Mouse (Mus musculus) heart, embryonic 14.5 days (tissue): ENCODE measurements around the gene P2rx1. TPM values are rescaled to one million over a fixed set of nuclear protein-coding genes. Genes with fewer than 3 reads are reported as not detected.

Source experiments
- ATAC-seq: fragments of 200-750 bp; cut with Nextera tagmentation; 2 replicates; pipeline ENCODE4 v1.8.0; 2017; ENCODE audit warnings: low read depth, moderate TSS enrichment; ENCODE audit not compliant: insufficient number of reproducible peaks, insufficient read depth, low FRiP score
- H3K27ac ChIP-seq, 2 experiments: fragments of 200-500 bp in 1 of 2; fragments of 300-500 bp in 1 of 2; sonication (generic) in 1 of 2; replicated peaks in 1 of 2; 2 replicates each; pipeline ENCODE4 v1.5.1; 2012 to 2014; ENCODE audit warnings: low read depth in 2 of 2, low read length in 2 of 2, control low read depth in 1 of 2, mild to moderate bottlenecking in 1 of 2, mixed read lengths in 1 of 2; ENCODE audit not compliant: control insufficient read depth in 1 of 2, insufficient read depth in 1 of 2
- H3K27me3 ChIP-seq: fragments of 300-500 bp; sonication (generic); 2 replicates; pipeline ENCODE4 v1.6.1; 2014; ENCODE audit warnings: mild to moderate bottlenecking, low read length, control low read depth; ENCODE audit not compliant: control insufficient read depth, insufficient read depth
- H3K36me3 ChIP-seq: fragments of 300-500 bp; sonication (generic); 2 replicates; pipeline ENCODE4 v1.6.1; 2014; ENCODE audit warnings: mild to moderate bottlenecking, control low read depth, low read length, mixed read lengths; ENCODE audit not compliant: control insufficient read depth, insufficient read depth
- H3K4me1 ChIP-seq, 2 experiments: fragments of 200-500 bp in 1 of 2; fragments of 300-500 bp in 1 of 2; sonication (generic) in 1 of 2; 2 replicates each; pipeline ENCODE4 v1.6.1; 2012 to 2014; ENCODE audit warnings: low read length in 2 of 2, control low read depth in 1 of 2, mixed read lengths in 1 of 2; ENCODE audit not compliant: control insufficient read depth in 2 of 2, insufficient read depth in 2 of 2
- H3K4me2 ChIP-seq: fragments of 300-500 bp; sonication (generic); 2 replicates; pipeline ENCODE4 v1.6.1; 2014; ENCODE audit warnings: mild to moderate bottlenecking, low read length
- H3K4me3 ChIP-seq, 2 experiments: fragments of 200-500 bp in 1 of 2; fragments of 300-500 bp in 1 of 2; sonication (generic) in 1 of 2; 2 replicates each; pipeline ENCODE4 v1.5.1; 2012 to 2014; ENCODE audit warnings: low read length in 2 of 2, mild to moderate bottlenecking in 2 of 2, control low read depth in 1 of 2, low read depth in 1 of 2, moderate library complexity in 1 of 2; ENCODE audit not compliant: control insufficient read depth in 1 of 2, insufficient read depth in 1 of 2
- H3K9ac ChIP-seq: fragments of 300-500 bp; sonication (generic); 2 replicates; pipeline ENCODE4 v1.6.1; 2014; ENCODE audit warnings: mild to moderate bottlenecking, low read length
- H3K9me3 ChIP-seq: fragments of 300-500 bp; sonication (generic); 2 replicates; pipeline ENCODE4 v1.6.1; 2016; ENCODE audit warnings: low read length, control low read depth; ENCODE audit not compliant: control insufficient read depth
- WGBS: fragments of 180-500 bp; shearing (Covaris S2); extraction: QIAGEN DNeasy Blood & Tissue Kit; methylation state at CpG from one replicate; pipeline ENCODE4 v1.1.7; 2014; 5-methylcytosine and 5-hydroxymethylcytosine counted together
- polyA plus RNA-seq: library from polyadenylated mRNA; unstranded; fragments of >200 nt; fragmentation: Nextera tagmentation; extraction: Ambion mirVana; gene quantifications from 2 replicates; pipeline ENCODE4 v1.2.1, GENCODE M21; 2014

P2rx1 gene
- polyA plus RNA-seq = 1.4 and 1.5 TPM in 2 replicates

DNA sequence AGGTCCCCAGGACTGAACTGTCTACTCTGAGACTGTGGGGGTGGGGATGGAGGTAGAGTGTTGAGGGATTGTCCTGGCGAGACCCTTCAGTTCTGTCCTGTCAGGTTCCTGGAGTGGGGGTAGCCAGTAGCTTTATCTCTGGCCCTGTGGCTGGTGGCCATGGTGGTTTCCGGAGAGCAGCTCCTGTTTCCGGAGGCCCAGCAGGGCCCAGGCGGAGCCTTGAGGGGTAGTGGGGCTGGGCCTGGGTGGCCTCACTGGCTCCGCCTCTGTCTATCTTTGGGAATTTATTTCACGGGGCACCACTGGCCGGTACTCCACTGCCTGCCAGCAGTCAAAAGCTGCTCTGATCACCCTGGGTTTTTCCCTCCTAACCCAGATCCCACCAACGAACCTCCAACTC is at the start of gene P2rx1:
P2rx1 (plus strand) TSS at position 333 of the 400 bp plus-strand sequence.
- H3K4me2 ChIP-seq = no peak within 1 kb of the TSS
- H3K27me3 ChIP-seq = no peaks in the 10 kb centered on the region
- H3K36me3 ChIP-seq = no peaks in the 10 kb centered on the region
- peak; percentile 68 for ATAC-seq
- no peaks in the 10 kb centered on the region for H3K9me3 ChIP-seq
- peaks cover 22 to 25% of the 10 kb centered on the region in 2 experiments for H3K4me1 ChIP-seq
- WGBS = 25% methylated on average over 8 of the region's 8 CpGs
- peak within 1 kb of the TSS in 1 of 2 experiments; percentile 27; a peak in 1 of 4 replicates for H3K27ac ChIP-seq
- H3K4me3 ChIP-seq = no peak within 1 kb of the TSS
- no peak within 1 kb of the TSS for H3K9ac ChIP-seq

DNA sequence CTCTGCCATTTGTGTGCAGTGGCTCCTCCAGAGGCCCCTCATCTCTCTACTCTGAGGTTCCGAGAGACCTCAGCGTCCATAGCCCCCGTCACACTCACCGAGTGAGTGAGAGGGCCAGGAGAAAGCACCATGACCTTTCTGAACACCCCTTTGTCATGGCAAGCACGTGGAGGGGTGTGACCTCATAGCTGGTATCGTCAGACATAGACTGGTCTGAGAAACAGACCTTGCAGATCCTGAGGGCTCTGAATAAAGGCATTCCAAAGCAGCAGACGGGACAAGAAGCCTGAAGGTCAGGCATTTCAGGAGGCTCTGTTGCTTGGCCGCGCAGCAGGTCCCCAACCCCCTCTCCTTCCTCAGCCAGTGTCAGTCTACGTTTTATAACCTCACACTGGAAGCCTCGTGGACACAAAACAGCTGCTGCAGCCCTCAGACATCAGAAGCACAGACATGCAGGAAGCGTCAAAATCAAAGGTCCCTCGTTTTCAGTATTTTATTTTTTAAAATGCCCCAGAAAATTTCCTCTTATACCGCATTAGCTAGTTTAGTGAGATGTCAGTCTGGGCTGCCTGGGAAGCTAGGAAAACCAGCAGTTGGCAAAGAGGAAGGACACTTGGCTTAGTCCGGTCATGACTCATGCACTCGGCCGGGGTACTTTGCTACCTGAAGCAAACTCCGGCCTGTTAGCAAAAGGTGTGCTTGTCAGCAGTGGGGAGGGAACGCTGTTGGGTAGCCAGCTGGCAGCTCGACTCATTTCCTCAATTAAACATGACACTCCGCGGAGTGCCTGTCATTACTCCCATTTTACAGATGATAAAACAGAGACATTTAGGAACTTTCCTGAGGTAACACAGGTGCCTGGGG is 47.5 kb upstream of the P2rx1 start:
- H3K9me3 ChIP-seq = peaks cover 7% of the 10 kb centered on the region; the same call in 1 of the 2 replicates
- no peak for ATAC-seq
- no peak overlapping the region for H3K9ac ChIP-seq
- H3K36me3 ChIP-seq = no peaks in the 10 kb centered on the region
- H3K4me1 ChIP-seq = peaks cover 34 to 38% of the 10 kb centered on the region in 2 experiments
- H3K27me3 ChIP-seq = no peaks in the 10 kb centered on the region
- H3K4me3 ChIP-seq = no peak overlapping the region
- peak overlapping the region; percentile 14 to 76; a peak in 2 of 4 replicates for H3K27ac ChIP-seq
- WGBS = 56% methylated on average over 22 of the region's 22 CpGs
- H3K4me2 ChIP-seq = no peak overlapping the region

DNA sequence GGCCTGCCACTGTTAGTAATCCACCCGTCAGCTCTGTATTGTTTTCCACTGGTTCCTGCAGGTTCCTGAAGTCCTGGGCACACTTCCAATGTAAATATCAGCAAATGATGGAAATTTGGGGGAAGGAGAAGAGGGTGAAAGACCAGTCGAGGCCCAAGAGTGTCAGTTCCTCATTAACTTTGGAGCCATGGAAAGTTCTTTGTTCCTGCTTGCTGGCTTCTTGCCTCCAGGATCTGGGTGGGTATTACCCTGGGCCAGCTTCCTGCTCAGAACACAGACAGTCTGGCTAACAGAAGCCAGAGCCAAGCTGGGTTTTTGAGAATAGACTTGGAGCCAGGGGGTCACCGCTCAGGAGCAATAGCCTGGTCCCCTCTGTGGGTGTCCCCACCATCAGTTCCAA is 46.7 kb upstream of the P2rx1 start:
- H3K9ac ChIP-seq = no peak overlapping the region
- no peak overlapping the region for H3K4me2 ChIP-seq
- no peaks in the 10 kb centered on the region for H3K27me3 ChIP-seq
- peaks cover 7% of the 10 kb centered on the region; the same call in 1 of the 2 replicates for H3K9me3 ChIP-seq
- H3K4me1 ChIP-seq = peaks cover 27 to 34% of the 10 kb centered on the region in 2 experiments
- peak overlapping the region; percentile 62 to 76 for H3K27ac ChIP-seq
- WGBS = 57% methylated on average over 3 of the region's 3 CpGs
- no peaks in the 10 kb centered on the region for H3K36me3 ChIP-seq
- no peak overlapping the region for H3K4me3 ChIP-seq
- ATAC-seq = peak; percentile 13; the same call in 1 of the 2 replicates

DNA sequence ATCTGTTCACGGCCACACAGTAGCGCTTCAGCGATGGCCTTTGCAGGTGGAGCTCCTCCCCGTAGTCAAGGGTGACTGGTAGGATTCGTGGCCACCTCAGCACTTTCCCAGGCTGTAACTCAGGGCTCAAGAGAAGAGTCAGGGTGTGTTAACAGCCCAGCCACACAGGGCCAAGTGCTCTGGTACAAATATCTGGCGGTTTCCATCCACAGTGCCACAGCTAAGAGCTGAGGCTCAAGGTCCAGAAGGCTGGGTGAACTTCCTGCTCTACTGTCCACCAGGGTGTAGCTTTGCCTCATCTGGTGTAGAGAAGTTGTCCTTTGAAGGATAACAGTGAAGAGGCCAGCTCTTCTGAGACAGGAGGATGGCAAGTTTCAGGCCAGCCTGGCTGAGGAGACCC is 46.2 kb upstream of the P2rx1 start:
- Histone ChIP-seq H3K27me3 (no peaks in the 10 kb centered on the region), H3K9ac (no peak overlapping the region), H3K4me3 (no peak overlapping the region), H3K27ac (peak overlapping the region; percentile 62 to 76), H3K9me3 (peaks cover 7% of the 10 kb centered on the region; the same call in 1 of the 2 replicates), H3K4me1 (peaks cover 27 to 39% of the 10 kb centered on the region in 2 experiments), H3K4me2 (no peak overlapping the region), H3K36me3 (no peaks in the 10 kb centered on the region)
- 86% methylated on average over 6 of the region's 6 CpGs for WGBS
- ATAC-seq = no peak

DNA sequence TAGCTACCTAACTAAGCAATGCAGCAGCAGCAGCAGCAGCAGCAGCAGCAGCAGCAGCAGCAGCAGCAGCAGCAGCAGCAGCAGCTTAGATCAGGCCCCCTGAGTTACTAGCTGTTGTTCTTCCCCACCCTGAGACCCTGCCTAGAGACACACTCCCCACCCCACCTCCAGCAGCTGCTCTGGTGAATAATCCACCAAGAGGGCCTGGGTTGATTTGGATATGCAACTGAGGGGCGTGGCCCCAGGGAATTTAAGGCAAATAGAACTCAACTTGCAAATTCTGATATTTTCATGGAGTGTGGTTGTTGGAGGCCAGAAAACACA is 45.8 kb upstream of the P2rx1 start:
- Histone ChIP-seq H3K4me3 (no peak overlapping the region), H3K4me2 (no peak overlapping the region), H3K9ac (no peak overlapping the region), H3K4me1 (peaks cover 27 to 39% of the 10 kb centered on the region in 2 experiments), H3K36me3 (no peaks in the 10 kb centered on the region), H3K27ac (peak overlapping the region; percentile 62 to 76; a peak in 3 of 4 replicates), H3K9me3 (peaks cover 7% of the 10 kb centered on the region; the same call in 1 of the 2 replicates), H3K27me3 (no peaks in the 10 kb centered on the region)
- ATAC-seq = no peak
- 86% methylated on average over 1 of the region's 1 CpGs for WGBS

DNA sequence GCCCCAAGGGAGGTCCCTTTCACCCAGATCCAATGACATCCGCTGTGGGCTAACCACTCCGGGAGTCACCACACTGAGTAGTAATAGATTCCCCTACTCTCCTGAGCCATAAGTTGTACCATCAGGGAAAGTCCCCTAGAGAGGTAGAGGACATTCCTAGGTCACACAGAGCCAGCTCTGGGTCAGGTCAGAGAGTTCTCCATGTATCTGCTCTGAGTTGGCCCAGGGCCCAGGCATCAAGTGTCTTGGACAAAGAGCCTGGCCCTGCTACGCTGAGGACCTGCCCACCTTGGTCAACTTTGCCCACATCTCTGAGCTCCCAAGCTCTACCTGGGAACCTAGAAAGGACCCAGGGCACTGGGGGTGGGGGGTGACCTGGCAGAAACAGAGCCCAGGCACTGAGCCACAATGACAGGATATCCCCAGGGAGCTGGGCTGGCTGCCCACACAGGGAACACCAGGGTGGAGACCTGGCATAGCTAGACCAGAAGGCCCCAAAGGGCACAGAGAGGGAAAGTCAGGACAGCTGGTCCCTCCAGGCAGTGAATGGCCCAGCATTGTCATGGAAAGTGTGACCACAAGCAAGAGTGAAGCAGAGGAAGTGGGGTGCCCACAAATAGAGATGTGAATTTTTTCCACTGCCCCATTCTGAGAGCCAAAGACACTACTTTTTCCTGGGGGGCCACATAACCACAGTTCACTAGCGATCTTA is 45.3 kb upstream of the P2rx1 start:
- Histone ChIP-seq H3K4me2 (no peak overlapping the region), H3K9me3 (peaks cover 7% of the 10 kb centered on the region; the same call in 1 of the 2 replicates), H3K27ac (peak overlapping the region; percentile 18 to 76; a peak in 3 of 4 replicates), H3K36me3 (no peaks in the 10 kb centered on the region), H3K4me3 (no peak overlapping the region), H3K4me1 (peaks cover 27 to 39% of the 10 kb centered on the region in 2 experiments), H3K27me3 (no peaks in the 10 kb centered on the region), H3K9ac (no peak overlapping the region)
- 68% methylated on average over 4 of the region's 4 CpGs for WGBS
- ATAC-seq = peak; percentile 28; the same call in 1 of the 2 replicates

DNA sequence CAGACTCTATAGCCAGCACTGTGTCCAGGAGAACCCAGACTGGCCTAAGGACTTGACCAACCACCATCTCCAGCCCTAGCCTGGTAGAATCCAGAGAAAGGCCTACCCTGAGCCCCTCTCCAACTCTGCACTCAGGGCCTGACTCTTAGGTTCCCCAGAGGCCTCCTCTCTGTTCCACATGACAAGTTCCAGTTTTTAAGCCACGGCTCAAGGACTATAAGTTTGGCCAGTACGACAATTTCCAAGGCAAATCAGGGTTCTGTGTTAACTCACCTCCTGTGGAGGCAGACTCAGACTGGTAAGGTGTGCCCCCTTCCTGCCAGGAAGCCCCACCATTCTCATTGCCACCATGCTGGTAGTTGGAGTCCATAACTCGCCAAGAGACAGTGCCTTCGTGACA is 44.7 kb upstream of the P2rx1 start:
- no peak overlapping the region; a peak in 1 of 4 replicates for H3K27ac ChIP-seq
- no peak for ATAC-seq
- 94% methylated on average over 4 of the region's 4 CpGs for WGBS

More for the DNA sequence above, 44.7 kb upstream of the P2rx1 start:
- Histone ChIP-seq H3K36me3 (no peaks in the 10 kb centered on the region), H3K4me1 (peaks cover 27 to 39% of the 10 kb centered on the region in 2 experiments), H3K4me3 (no peak overlapping the region), H3K9ac (no peak overlapping the region), H3K9me3 (peaks cover 7% of the 10 kb centered on the region; the same call in 1 of the 2 replicates), H3K4me2 (no peak overlapping the region), H3K27me3 (peaks cover 2% of the 10 kb centered on the region; the same call in 1 of the 2 replicates)
